Mouse (Mus musculus) inflammation-experienced regulatory T-cells, adult 6 months (primary cell): ENCODE results near the gene Atg101. TPM values are rescaled to one million over a fixed set of nuclear protein-coding genes. Genes with fewer than 3 reads are reported as not detected.
A peak's percentile ranks its signal among the peaks of the same experiment; 100 is the strongest.

Experiments
- ATAC-seq: one replicate; pipeline ENCODE4 v1.8.0; 2017
- polyA plus RNA-seq, 3 experiments: library from polyadenylated mRNA; unstranded; fragments of 100-300 nt; shearing (Covaris generic); gene quantifications; one replicate each; pipeline ENCODE4 v1.2.1; 2017

Atg101 gene
- polyA plus RNA-seq, 3 experiments from 2014 or later: 39.9 to 53.6 (median 47.8) TPM

GRCm38 (mm10) chr15:101255842-101256462 is 28.1 kb upstream of the Atg101 start:
- ATAC-seq: no peak

- ATAC-seq: no peak
Measured at GRCm38 (mm10) chr15:101256463-101257206, 27.4 kb upstream of the Atg101 start.

GRCm38 (mm10) chr15:101258420-101258819 is 25.7 kb upstream of the Atg101 start:
- ATAC-seq: peak; percentile 72

GRCm38 (mm10) chr15:101259922-101260321 is 24.1 kb upstream of the Atg101 start:
- ATAC-seq: no peak

- ATAC-seq: no peak
Measured at GRCm38 (mm10) chr15:101260387-101260786, 23.7 kb upstream of the Atg101 start.

GRCm38 (mm10) chr15:101260874-101261622 is 23.0 kb upstream of the Atg101 start:
- no peak for ATAC-seq

GRCm38 (mm10) chr15:101262502-101262901 is 21.6 kb upstream of the Atg101 start:
- no peak for ATAC-seq

GRCm38 (mm10) chr15:101266132-101266963 is 17.7 kb upstream of the Atg101 start:
- peak; percentile 86 for ATAC-seq

- ATAC-seq: peak; percentile 41
Measured at GRCm38 (mm10) chr15:101267053-101268032, 16.7 kb upstream of the Atg101 start.

- no peak for ATAC-seq
Measured at GRCm38 (mm10) chr15:101270101-101270820, 13.8 kb upstream of the Atg101 start.

GRCm38 (mm10) chr15:101271107-101271506 is 13.0 kb upstream of the Atg101 start:
- ATAC-seq: no peak

- no peak for ATAC-seq
Measured at GRCm38 (mm10) chr15:101271513-101271912, 12.6 kb upstream of the Atg101 start.

- no peak for ATAC-seq
Measured at GRCm38 (mm10) chr15:101274380-101274779, 9.7 kb upstream of the Atg101 start.

- ATAC-seq: no peak
Measured at GRCm38 (mm10) chr15:101277351-101277899, 6.6 kb upstream of the Atg101 start.

- no peak for ATAC-seq
Measured at GRCm38 (mm10) chr15:101278589-101278988, 5.5 kb upstream of the Atg101 start.

- no peak for ATAC-seq
Measured at GRCm38 (mm10) chr15:101279430-101279999, 4.6 kb upstream of the Atg101 start.

- no peak for ATAC-seq
Measured at GRCm38 (mm10) chr15:101282471-101282870, 1.6 kb upstream of the Atg101 start.

GRCm38 (mm10) chr15:101283183-101283910 is 725 bp upstream of the Atg101 start:
- peak; percentile 53 for ATAC-seq

- no peak for ATAC-seq
Measured at GRCm38 (mm10) chr15:101286129-101286770, 2.2 kb downstream of the Atg101 start.
